Mouse (Mus musculus) regulatory T cell (primary cell): Measurements from ENCODE around the gene Creb5.

Experiments used
- in situ Hi-C: fragments of 300-600 bp; cut with MboI, MseI; formaldehyde crosslinking; loops from one replicate; pipeline ENCODE4 v1.15.1; 2025; ENCODE audit warnings: high pct_unique_total_duplicates

Creb5 gene

GRCm38 (mm10) chr6:53287038-53287561 lies at the start of gene Creb5:
Gene Creb5, plus strand, starts transcription at chr6:53287270.
- in situ Hi-C loops, result no loop called here

- in situ Hi-C loops, result no loop called here
These were observed 27.2 kb upstream of the Creb5 start for GRCm38 (mm10) chr6:53259841-53260240.

DNA sequence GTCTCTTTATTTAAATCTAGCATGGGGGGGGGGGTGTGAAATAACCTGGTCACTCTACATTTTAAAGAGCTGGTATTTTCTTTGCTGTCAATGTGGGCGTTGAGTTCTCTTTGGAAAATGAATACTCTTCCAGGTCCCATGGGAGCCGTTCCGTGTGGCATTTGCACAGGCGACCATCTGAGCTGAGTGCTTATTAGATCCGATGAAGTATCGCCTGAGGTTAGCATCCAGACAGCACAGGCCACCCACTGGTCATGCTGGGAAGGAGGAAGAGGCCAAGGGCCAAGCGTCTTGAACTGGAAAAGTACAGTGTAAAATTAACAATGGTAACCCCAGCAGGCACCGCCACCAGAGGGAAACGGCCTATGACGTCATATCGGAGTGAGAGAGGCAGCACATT lies 24.7 kb upstream of the Creb5 start:
- in situ Hi-C loops, result no loop called here

- in situ Hi-C loops, result no loop called here
These were observed 20.0 kb upstream of the Creb5 start for GRCm38 (mm10) chr6:53267036-53267435.

- in situ Hi-C loops, result no loop called here
These were observed 19.2 kb upstream of the Creb5 start for GRCm38 (mm10) chr6:53267732-53268505.

DNA sequence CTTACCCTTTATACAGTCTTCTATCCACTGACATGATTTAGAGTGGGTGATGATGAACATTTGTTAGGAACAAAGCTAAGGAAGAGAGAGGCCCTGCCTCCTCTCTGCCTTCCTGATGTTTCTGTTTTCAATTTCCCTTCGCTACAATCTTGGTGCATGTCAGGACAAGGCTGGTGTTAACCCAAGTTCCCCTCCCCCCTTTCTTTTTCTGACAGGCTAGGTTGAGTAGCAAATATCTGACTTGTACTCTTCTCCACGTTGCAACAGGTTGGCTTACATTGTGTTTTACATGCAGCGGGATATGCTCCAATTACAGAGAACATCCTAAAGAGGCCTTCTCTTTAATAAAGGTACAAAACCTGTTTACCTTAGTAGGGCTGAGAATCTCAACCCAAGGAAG lies 15.9 kb upstream of the Creb5 start:
- in situ Hi-C loops, result no loop called here

DNA sequence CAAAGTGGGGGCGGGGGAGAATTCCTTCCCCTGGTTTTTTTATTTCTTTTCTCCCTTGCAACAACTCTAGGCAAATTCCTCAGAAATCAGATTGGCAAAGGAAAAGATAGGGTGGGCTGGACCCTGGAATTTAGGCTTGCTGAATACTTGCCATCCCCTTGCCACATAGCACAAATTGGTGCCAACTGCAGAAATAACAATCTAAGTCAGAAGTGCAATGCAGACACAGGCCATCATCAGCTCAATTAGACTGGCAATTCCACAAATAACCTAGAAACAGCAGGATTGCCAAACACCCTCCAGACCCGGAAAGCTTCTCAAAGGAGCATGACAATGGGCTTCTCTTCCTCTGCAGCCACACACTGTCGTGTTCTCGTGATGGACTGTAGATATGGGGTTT lies 15.4 kb upstream of the Creb5 start:
- in situ Hi-C loops, result no loop called here

DNA sequence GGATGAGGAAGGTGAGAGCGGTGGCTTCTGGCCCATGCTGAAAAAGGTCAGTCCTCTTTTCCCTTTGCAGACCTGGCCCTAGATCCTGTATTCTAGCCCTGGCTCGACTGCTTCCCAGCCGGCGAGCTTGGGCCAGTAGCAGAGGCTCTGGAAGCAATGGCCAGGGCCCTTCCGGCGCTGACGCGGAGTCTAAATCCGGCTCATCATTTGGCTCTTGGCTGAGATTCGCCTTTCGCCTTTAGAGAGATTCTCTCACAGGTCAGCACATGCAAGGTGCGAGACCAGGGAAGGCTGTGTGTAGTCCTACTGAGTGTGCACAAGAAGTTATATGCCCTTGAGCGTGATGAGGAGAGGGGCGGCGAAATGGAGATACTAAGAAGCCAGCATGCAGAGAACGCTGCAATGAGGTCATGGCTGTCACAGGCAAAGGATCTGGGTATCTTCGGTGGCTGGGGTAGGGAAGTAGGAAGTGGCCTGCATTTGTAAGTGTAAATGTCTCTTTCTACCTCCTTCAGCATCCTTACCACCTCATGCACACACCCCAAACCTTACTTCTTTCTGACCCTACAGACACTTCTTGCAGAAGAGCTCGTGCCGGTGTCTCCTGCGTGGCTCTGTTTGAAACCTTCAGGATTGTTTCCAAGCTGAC lies 557 bp upstream of the Creb5 start:
- in situ Hi-C loops, result no loop called here

DNA sequence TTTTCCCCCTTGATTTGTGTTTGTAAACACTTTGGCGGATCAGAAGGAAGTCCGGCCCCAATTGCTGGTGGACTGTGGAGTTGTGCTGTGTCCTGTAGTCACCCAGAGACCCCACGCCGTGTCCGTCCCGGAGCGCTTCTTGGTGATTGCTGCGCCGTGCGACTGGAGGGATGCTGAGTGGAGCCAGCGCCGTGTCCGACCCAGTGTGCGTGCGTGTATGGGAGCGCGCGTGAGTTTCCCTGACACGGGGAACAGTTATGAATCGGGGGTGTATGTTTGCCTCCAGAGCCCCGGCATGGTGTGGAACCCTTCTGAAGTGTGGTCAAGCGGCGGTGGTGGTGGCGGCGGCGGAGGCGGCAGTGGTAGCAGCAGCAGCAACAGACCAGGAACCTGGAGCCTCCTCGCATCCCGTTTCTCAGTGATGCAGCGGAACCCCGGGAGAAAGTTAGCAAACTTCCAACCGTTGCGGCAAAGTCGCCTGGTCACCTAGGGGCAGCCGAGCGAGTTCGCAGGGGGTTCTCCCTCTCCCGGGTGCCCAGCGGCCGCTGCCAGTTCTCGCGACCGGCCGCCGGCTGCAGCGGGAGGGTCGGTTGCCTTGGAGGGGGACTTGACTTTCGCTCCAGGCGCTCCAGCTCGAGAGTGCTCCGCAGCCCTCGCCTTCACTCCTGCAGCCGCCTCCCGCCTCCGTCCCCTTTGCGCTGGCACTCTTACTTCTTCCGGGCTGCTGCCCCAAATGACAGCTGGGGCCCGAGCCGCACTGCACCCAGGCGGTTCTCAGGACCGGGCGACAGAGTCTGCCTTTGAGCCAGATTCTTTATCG lies 702 bp downstream of the Creb5 start:
- in situ Hi-C loops, result no loop called here

- in situ Hi-C loops, result no loop called here
These were observed 1.8 kb downstream of the Creb5 start for GRCm38 (mm10) chr6:53288584-53289558.

DNA sequence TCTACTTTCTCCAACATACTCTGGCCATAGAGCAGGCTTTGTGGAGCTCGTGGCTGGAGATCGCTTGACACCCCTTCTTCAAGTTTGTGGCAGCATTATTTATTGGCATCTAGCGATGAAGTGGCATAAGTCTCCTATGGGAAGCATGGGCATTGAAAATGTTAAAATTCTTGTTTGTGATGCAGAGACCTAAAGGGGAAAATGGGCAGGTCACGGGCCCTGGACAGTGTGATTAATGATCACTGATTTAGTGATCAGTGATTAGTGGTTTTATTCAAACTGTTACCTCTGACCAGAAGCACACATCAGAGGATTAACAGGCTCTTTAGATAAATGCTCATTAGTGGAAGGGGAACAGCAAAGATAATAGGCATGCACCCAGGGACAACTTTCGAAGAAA lies 2.6 kb downstream of the Creb5 start:
- in situ Hi-C loops, result no loop called here

DNA sequence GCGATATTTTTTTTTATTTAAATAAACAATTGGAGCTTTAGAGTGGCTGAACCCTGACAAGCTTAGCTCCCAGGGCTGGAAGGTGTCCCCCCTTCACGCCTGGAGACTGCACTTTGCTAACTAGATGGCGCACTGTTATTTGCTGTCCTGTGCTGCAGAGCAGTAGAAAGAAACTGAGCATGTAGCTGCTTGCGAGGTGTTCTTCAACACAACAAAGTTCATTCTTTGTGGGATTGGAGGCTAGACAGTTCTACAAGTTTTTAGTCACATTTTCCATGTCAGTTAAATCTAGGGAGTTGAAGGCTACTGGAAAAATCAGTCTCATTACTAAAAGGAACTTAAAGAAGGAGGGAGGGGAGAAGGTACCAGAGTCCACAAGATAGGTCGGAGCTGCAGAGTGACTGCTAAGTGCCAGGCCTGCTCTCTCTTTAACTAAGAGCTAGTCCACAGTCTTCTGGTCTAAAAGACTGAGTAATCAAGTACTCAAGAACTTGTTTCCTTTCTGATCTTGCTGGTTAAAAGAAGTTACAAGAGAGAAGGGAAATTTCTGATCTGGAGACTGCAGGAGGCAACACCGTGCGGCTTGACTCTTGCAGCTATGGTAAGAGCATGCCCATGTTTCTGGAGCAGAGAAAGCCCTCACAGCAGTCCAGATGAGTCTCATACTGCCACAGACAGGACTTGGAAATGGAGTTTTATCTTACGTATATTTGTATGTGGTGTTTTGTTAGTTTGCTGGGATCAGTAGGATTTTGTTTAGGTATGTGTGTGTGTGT lies 3.3 kb downstream of the Creb5 start:
- in situ Hi-C loops, result no loop called here

DNA sequence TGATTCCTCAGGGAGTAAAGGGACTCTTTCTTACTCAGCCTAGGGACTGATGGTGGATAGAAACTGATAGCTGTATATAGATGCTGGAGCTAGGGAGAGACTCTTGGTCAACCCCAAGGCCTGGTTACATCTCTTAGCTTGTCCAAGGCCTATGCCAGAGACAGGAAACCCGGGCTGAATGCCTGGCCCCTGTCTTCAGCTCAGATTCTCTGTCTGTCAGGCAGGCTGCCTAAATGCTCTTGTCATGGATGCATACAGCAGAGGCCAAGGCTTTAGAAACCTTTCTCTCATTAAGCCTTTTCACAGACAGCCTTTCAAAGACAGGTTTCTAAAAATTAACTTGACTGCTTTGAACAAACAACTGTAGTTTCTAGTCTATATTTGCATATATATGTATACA lies 5.9 kb downstream of the Creb5 start:
- in situ Hi-C loops, result no loop called here

GRCm38 (mm10) chr6:53297851-53298250 lies 10.8 kb downstream of the Creb5 start:
- in situ Hi-C loops, result no loop called here

DNA sequence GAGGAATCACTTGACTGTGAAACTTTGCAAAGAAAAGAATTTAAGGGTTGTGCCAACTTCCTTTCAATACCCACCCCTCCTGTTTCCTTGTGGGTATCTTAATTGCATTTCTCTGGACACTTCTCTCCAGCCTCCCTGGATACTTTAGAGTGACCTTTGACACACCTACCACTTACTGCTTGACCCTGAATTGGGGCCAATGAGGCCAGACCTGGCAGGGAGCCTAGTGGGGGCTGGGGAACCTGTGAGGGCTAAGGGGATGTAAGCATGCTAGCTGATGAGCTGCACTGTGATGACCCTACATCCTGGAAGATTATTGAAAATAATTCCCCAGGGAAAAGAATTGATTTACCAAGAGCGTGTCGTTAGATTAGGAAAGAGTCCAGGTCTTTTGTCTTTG lies 17.1 kb downstream of the Creb5 start:
- in situ Hi-C loops, result no loop called here

- in situ Hi-C loops, result no loop called here
These were observed 19.1 kb downstream of the Creb5 start for GRCm38 (mm10) chr6:53306156-53306555.

GRCm38 (mm10) chr6:53306710-53307109 lies 19.6 kb downstream of the Creb5 start:
- in situ Hi-C loops, result no loop called here

DNA sequence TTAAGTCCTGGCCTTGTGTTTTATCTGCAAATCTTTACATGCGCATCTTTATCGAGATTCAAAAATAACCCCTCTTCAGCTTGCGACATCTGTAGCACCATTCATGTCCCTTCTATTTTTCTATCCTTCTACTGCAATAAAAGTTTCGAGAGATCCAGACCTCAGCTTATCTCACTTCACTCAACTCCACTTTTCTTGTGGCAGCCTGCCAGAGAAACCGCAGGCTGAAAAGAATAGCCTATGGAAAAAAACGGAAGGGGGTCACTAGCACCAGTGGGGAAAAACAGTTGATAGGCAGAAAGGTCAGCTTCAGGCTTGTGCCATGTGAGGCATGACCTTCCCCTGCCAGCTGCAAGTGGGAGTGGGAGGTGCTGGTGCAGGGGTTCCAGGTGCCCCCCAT lies 21.6 kb downstream of the Creb5 start:
- in situ Hi-C loops, result no loop called here

DNA sequence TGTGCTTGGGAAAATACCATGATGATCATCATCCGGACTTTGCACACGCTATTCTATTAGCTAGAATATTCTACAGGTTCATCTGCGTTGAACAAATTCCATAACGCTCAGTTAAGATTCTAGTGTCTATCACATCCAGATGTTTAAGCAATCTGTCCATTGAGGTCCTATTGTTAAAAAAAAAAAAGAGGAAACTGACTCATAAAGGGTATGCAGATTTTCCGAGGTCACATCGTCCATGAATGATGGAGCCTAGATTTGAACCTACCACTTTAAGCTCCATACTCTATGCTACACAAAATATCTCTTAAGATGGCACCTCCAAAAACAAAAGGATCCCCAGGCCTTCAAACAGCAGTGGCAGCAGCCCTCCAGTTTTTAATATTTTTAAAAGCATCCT lies 26.5 kb downstream of the Creb5 start:
- in situ Hi-C loops, result no loop called here

GRCm38 (mm10) chr6:53314126-53314525 lies 27.1 kb downstream of the Creb5 start:
- in situ Hi-C loops, result no loop called here
